Mouse (Mus musculus): Measurements from ENCODE around the gene Fbxw21.
A peak's percentile ranks its signal among the peaks of the same experiment; 100 is the strongest.
"Not testable (repeated sequence)": the region's sequence is repeated elsewhere in the genome, so short reads cannot be mapped to it uniquely, and the experiment has no call there.

Fbxw21 gene

DNA sequence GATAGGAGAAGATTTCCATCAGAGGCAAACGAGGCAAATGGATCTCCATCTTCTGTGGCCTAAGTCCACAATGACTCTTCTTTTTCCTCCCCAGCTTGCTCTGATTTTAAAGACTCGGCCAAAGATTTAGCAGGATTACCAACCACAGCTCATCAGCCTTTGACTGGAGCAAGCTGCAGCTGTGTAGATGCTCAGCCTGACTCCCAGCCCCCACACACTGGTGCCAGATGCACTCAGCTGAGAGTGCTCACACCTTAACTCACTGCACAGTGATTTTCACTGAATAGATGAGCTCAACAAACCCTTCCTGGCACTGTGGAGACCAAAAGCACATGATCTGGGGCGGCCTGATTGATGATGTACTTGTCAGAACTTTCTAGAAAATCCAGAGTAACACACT lies at the start of gene Fbxw21:
Gene Fbxw21, minus strand, starts transcription at position 101 of the 400 bp plus-strand sequence.
- DNase-seq, result no peak

GRCm38 (mm10) chr9:109201347-109201746 lies 39.5 kb upstream of the Fbxw21 start:
- DNase-seq, result not testable (repeated sequence)

GRCm38 (mm10) chr9:109200349-109200748 lies 38.5 kb upstream of the Fbxw21 start:
- no peak for DNase-seq

DNA sequence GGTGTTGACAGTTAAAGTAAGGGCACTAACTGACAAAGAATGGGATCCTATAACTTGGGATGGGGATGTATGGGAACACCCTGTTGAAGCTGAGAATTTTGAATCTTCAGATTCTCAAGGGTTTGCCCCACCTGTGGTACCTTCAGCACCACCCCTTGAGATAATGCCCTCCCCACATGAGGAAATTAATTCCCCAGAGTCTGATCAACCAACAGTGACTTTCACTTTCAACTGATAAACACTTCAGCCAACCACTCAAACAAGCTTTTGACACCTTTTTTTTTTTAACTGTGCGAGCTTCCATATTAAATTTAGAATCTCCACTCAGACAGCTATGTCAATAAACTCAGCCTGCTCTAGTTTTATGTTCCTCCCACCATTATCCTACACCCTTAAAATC lies 37.5 kb upstream of the Fbxw21 start:
- DNase-seq, result no peak

- not testable (repeated sequence) for DNase-seq
Observed at GRCm38 (mm10) chr9:109195875-109196274, 34.0 kb upstream of the Fbxw21 start, which contains the start of gene Fbxw13. Gene Fbxw13, minus strand, starts transcription at chr9:109195975.

DNA sequence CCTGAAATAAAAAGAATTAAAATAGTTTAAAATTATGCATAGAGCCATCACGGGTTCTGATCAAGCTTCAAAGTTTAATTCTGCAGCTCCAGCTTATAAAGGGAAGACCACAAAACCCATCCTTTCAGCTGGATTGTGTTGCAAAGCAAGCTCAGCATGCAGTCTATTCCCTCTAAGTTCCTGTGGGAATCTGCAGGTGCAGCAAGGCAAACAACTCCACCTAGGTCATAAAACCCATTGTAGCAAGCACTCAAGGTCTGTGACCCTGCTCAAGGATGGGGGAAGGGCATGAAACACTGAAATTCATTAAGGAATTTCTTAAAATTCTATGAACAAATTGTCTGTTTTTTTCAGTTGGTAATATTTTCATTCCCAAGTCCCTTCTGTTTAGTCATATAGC lies 15.4 kb upstream of the Fbxw21 start:
- no peak for DNase-seq

GRCm38 (mm10) chr9:109176301-109176700 lies 14.5 kb upstream of the Fbxw21 start:
- no peak for DNase-seq

- no peak for DNase-seq
Observed at GRCm38 (mm10) chr9:109167316-109167715, 5.5 kb upstream of the Fbxw21 start.

DNA sequence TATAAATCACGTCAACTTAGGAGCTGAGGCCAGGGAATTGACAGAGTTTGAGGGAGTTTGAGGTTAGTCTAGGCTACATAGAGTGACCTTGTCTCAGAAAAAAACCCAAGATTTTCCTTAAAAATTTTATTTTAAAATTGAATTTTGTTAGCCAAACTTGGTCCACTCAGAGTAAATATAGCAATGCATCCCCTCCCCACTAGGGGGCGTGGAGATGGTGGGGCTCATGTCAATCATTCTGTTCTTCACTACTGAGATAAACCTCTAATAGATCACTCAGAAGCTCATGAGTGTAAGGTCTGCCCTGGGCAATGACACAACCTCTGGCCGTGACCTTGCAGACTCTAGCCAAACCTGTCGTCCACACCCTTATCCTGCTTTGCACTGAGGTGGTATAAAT lies 21.4 kb downstream of the Fbxw21 start:
- DNase-seq, result peak; percentile 21

DNA sequence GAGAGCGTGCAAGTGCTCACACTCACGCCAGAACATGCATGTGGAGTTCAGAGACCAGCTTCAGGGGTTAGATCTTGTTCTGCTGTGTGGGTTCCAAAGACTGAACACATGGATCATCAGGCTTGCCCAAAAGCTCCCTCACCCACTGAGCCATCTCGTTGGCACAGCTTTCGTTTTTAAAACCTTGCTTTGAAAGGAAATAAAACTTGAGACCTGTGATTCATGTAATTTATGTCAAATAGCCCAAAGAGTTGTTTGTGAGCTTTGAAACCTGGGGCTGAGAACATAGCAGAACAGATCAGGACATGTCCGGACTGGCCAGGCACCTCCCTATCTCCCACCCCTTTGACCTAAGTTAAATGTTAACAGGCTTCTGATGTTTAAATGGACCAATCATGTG lies 31.8 kb downstream of the Fbxw21 start:
- DNase-seq, result no peak

DNA sequence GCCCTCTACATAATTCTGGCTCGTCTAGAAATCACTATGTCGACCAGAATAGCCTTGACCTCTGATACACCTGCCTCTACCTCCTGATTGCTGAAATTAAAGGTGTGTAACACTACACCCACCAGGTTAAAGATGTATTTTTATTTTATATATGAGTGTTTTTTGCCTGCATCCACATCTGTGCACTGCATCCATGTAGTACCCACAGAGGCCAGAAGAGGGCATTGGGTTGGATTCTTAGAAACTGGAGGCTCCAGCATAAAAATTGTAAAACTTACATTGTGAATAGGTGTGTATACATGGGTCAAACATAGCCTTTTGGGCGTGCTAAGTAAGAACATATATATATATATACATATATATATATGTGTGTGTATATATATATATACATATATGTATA lies 33.6 kb downstream of the Fbxw21 start:
- peak; percentile 62 for DNase-seq

- no peak for DNase-seq
Observed at GRCm38 (mm10) chr9:109127076-109127475, 34.8 kb downstream of the Fbxw21 start.

DNA sequence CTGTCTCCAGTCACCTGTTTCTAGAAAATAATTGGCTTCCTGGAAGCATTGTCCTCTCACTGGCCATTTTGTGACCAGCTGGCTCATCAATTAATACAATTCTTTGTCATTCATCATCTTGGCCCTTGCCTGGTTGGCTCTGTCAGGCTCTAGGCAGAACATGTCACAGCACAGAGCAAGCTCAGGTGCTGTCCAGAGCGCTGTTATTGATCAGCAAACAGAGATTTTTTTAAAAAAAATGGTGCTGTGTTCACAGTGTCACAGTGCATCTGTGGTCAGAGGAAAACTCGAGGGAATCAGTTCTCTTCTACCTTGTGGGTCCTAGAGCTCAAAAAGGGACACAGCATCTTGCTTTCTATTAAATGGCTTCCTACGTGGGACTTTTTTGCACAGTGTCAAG lies 36.4 kb downstream of the Fbxw21 start:
- DNase-seq, result no peak

- DNase-seq, result no peak
Observed at GRCm38 (mm10) chr9:109125043-109125442, 36.8 kb downstream of the Fbxw21 start.

DNA sequence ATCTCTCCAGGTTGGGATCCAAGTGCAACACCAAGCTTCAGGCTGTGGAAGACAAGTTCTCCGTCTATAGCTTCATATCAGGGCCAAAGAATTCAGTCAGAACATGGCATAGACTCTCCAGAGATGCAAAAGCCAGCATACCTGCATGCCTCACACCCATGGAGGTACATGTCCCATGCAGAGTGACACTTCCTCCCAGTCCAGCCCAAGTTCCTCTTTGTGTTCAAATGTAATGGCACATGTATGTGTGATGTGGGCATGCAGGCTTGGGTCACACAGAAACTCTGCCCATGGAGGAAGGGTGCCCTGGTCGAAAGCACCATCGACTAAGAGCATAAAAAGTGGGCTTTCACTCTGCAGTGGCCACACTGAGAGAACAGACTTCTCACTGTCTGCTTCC lies 37.7 kb downstream of the Fbxw21 start:
- no peak for DNase-seq

- peak; percentile 33 for DNase-seq
Observed at GRCm38 (mm10) chr9:109123266-109123665, 38.6 kb downstream of the Fbxw21 start.

- peak; percentile 44 for DNase-seq
Observed at GRCm38 (mm10) chr9:109122553-109123085, 39.2 kb downstream of the Fbxw21 start.

GRCm38 (mm10) chr9:109120956-109121355 lies 40.9 kb downstream of the Fbxw21 start:
- DNase-seq, result no peak

DNA sequence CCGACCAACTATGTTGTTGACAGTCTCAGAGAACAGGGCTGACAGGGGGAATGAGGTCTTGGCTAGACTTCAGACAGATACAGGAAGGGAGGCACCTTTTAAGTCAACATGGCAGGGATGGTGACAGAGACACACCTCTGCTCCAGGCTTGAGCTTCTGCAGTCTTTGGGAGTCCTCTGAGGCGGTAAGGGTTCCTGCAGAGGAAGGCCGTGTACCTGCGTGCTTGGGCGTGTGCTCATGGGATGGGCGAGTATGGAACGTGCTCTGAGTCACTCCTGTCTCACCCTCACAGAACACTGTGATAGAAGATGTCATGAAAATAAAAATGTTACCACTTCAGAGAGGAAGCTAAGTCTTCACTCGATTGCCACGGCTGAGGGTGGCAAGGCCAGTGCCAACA lies 42.3 kb downstream of the Fbxw21 start:
- no peak for DNase-seq

DNA sequence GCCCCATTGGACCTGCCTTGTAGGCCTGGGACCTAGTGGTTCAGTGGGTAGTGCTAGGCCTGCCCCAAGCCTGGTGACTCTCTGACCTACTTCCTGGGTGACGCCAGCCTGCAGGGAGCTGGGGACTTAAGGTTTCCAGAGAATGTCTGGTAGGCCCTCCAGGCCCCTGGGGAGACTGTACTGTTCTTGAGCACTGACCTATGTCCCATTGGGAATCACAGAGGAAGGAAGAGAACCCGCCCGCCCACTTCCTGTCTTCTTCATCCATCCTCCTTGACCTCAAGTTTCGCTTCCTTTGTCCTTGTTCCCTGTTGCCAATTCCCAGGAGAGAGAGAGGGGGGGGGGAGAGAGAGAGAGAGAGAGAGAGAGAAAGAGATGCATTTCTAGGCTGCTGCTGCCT lies 43.7 kb downstream of the Fbxw21 start:
- DNase-seq, result peak; percentile 30

DNA sequence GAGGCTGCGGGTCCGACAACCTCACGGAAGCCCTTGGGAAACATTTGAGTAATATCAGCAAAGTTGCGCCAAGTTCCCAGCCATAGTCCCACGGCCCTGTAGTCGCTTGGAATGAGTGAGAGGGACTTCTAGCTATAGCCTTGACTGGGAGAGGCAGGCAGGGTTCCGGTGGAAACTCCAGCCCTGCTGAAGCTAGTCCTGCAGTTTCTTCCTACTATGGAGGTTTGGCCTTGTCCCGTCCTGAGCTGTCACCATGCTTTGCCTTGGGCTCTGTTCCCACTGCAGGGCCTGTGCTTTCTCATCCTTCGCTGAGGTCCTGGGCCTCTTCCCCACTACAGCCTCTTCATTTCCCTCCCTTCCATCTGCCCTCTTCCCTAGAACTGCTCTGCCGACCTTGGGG lies 45.6 kb downstream of the Fbxw21 start:
- DNase-seq, result no peak

GRCm38 (mm10) chr9:109114871-109115270 lies 47.0 kb downstream of the Fbxw21 start:
- DNase-seq, result no peak

DNA sequence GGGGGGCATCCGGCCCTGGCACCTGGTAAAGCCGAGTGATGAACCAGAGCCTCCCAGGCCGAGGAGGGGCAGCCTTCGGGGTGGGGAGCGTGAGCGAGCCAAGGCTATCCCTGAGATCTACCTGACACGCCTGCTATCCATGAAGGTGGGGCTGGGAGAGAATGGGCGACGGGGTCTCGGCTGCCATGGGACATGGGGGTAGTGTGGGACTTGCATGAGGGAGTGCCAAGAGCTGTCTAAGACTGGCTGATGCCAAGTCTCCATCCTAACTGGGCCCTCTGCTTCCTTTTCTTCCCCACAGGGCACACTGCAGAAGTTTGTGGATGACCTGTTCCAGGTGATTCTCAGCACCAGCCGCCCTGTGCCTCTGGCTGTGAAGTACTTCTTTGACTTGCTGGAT lies 47.6 kb downstream of the Fbxw21 start:
- no peak for DNase-seq

- DNase-seq, result no peak
Observed at GRCm38 (mm10) chr9:109113331-109113730, 48.5 kb downstream of the Fbxw21 start.

- DNase-seq, result no peak
Observed at GRCm38 (mm10) chr9:109111591-109111990, 50.2 kb downstream of the Fbxw21 start.

- DNase-seq, result no peak
Observed at GRCm38 (mm10) chr9:109111101-109111500, 50.7 kb downstream of the Fbxw21 start.

Data from lung, postnatal 14 days (tissue).